Mouse (Mus musculus) adrenal gland (tissue): ENCODE results near the gene Ykt6.

ENCODE experiments used
- intact Hi-C: fragments of 180-260 bp; cut with DNase I; formaldehyde crosslinking; loops from one replicate; pipeline ENCODE4 v1.15.1; 2025

The Ykt6 gene

GRCm38 (mm10) chr11:6016797-6017395, 61.4 kb downstream of the Ykt6 start:
- intact Hi-C loops = no loop called here
